Comparison of ENCODE assay signal across 10 mouse cellular contexts in genomic region chr3:126639098-126639513, GRCm38 (mm10). TPM values are rescaled to one million over a fixed set of nuclear protein-coding genes. Genes with fewer than 3 reads are reported as not detected.
DNase-seq lines count a peak whose midpoint lies in the region; ATAC-seq lines count a peak whose summit lies in the region.
"Had no signal": no experiment of that assay in that cellular context is flagged by ENCODE, and none has a peak within 500 bp of the region (broad histone marks: within the 10 kb centered on the region; RNA-seq: fewer than 3 reads in every experiment).

No protein-coding gene starts in this region.

- H3K4me3 ChIP-seq in heart, embryonic 13.5 days: 0 out of 2 replicates have a peak overlapping the region, but pooled peaks have one; percentile 13
- no peak overlapping the region for H3K4me3 ChIP-seq in midbrain, embryonic 12.5 days
- H3K4me3 ChIP-seq: embryonic facial prominence, embryonic 13.5 days had no signal

- no peaks in the 10 kb centered on the region for H3K9me3 ChIP-seq in heart, embryonic 13.5 days
- no peaks in the 10 kb centered on the region for H3K9me3 ChIP-seq in midbrain, embryonic 12.5 days
- H3K9me3 ChIP-seq: embryonic facial prominence, embryonic 13.5 days had no signal

- 10% methylated on average over 5 of the region's 5 CpGs for WGBS in heart, embryonic 13.5 days
- WGBS in midbrain, embryonic 12.5 days: 43% methylated on average over 5 of the region's 5 CpGs

- peak; percentile 43; the same call in 1 of the 2 replicates for ATAC-seq in heart, embryonic 13.5 days (ENCODE audit: extremely low read depth, insufficient number of reproducible peaks, low FRiP score, low TSS enrichment)
- peak; percentile 57 for ATAC-seq in midbrain, embryonic 12.5 days (ENCODE audit: low FRiP score, low read depth)

- peak; percentile 55 to 56 for DNase-seq in heart, adult 18-20 months
- DNase-seq in heart, adult 8-10 months (ENCODE audit: low spot score): no peak
- peak; percentile 8 for DNase-seq in R1 (ENCODE audit: low read depth, low spot score)
- DNase-seq in layer of hippocampus, adult 8-10 months (ENCODE audit: low spot score in 2 of 2): no peak
- DNase-seq in gastrocnemius, postnatal 10 days: no peak
- DNase-seq in gastrocnemius, postnatal 36 days: no peak

- 0 out of 2 replicates have a peak, but pooled peaks cover 3% of the 10 kb centered on the region for H3K36me3 ChIP-seq in heart, embryonic 13.5 days
- H3K36me3 ChIP-seq in midbrain, embryonic 12.5 days: no peaks in the 10 kb centered on the region
- H3K36me3 ChIP-seq: embryonic facial prominence, embryonic 13.5 days; G1E had no signal

- intact Hi-C loops in gastrocnemius, postnatal 36 days (cut with DNase I): no loop called here

- H3K4me2 ChIP-seq in heart, embryonic 13.5 days: peak overlapping the region; percentile 60
- H3K4me2 ChIP-seq in midbrain, embryonic 12.5 days (replicated peaks): no peak overlapping the region
- H3K4me2 ChIP-seq: embryonic facial prominence, embryonic 13.5 days had no signal

- peak overlapping the region; percentile 95 for H3K27ac ChIP-seq in heart, embryonic 13.5 days (replicated peaks)
- no peak overlapping the region for H3K27ac ChIP-seq in midbrain, embryonic 12.5 days (replicated peaks)
- H3K27ac ChIP-seq: embryonic facial prominence, embryonic 13.5 days had no signal

- H3K9ac ChIP-seq in heart, embryonic 13.5 days: peak overlapping the region; percentile 60
- H3K9ac ChIP-seq in midbrain, embryonic 12.5 days (replicated peaks): no peak overlapping the region
- H3K9ac ChIP-seq: embryonic facial prominence, embryonic 13.5 days had no signal

- no peaks in the 10 kb centered on the region for H3K27me3 ChIP-seq in heart, embryonic 13.5 days (replicated peaks)
- no peaks in the 10 kb centered on the region for H3K27me3 ChIP-seq in midbrain, embryonic 12.5 days
- H3K27me3 ChIP-seq: embryonic facial prominence, embryonic 13.5 days had no signal

- H3K4me1 ChIP-seq in heart, embryonic 13.5 days: peaks cover 60% of the 10 kb centered on the region
- H3K4me1 ChIP-seq in midbrain, embryonic 12.5 days: peaks cover 8% of the 10 kb centered on the region
- H3K4me1 ChIP-seq: embryonic facial prominence, embryonic 13.5 days had no signal

RNA-seq across cellular contexts. Expression of gene Camk2d, which starts 43.0 kb away (rescaled TPM):
- 100 to 1,000 TPM; 132 to 135 TPM for total RNA-seq in heart, adult 18-20 months (2021)
- 100 to 1,000 TPM; 135 to 156 (median 140) TPM for total RNA-seq in heart, adult 8-10 months (2022)
- 87.4 and 97.6 TPM in 2 replicates for polyA plus RNA-seq in heart, embryonic 13.5 days (2015; fragmentation: Nextera tagmentation; extraction: Ambion mirVana)
- polyA plus RNA-seq in midbrain, embryonic 12.5 days (2016; fragmentation: Nextera tagmentation; extraction: Ambion mirVana): 14.1 and 19.7 TPM in 2 replicates
- total RNA-seq in layer of hippocampus, adult 8-10 months (2022): 10 to 100 TPM; 59.0 to 69.4 (median 60.4) TPM
- total RNA-seq in gastrocnemius, postnatal 10 days (2021): 100 to 1,000 TPM; 108 to 111 TPM
- total RNA-seq in gastrocnemius, postnatal 36 days (2021): 10 to 100 TPM; 57.7 to 70.2 TPM
- polyA plus RNA-seq: G1E had no signal

Comparison
In these comparisons a context has a peak if more than half of its experiments do, and no peak if none do; other contexts are left out.
1. DNase-seq: peak in heart, adult 18-20 months (2 of 2) and R1 (single experiment); none in heart, adult 8-10 months (single experiment), layer of hippocampus, adult 8-10 months (0 of 2), gastrocnemius, postnatal 10 days (single experiment) and gastrocnemius, postnatal 36 days (0 of 2).